Mouse (Mus musculus) midbrain, embryonic 13.5 days (tissue): ENCODE data around the gene Neto2. TPM values are rescaled to one million over a fixed set of nuclear protein-coding genes. Genes with fewer than 3 reads are reported as not detected.

Source experiments
- ATAC-seq: fragments of 200-750 bp; cut with Nextera tagmentation; 2 replicates; pipeline ENCODE4 v1.8.0; 2017; ENCODE audit warnings: mild to moderate bottlenecking, moderate TSS enrichment, moderate library complexity
- H3K27ac ChIP-seq: fragments of 300-500 bp; sonication (generic); 2 replicates; pipeline ENCODE4 v1.5.1; 2015; ENCODE audit warnings: inconsistent platforms, mild to moderate bottlenecking, moderate library complexity
- H3K27me3 ChIP-seq: fragments of 300-500 bp; sonication (generic); 2 replicates; pipeline ENCODE4 v1.6.1; 2015; ENCODE audit warnings: mild to moderate bottlenecking, inconsistent platforms
- H3K36me3 ChIP-seq: fragments of 300-500 bp; sonication (generic); 2 replicates; pipeline ENCODE4 v1.6.1; 2015; ENCODE audit warnings: mild to moderate bottlenecking, inconsistent platforms
- H3K4me1 ChIP-seq: fragments of 300-500 bp; sonication (generic); replicated peaks from 2 replicates; pipeline ENCODE4 v1.6.1; 2015; ENCODE audit warnings: inconsistent platforms
- H3K4me2 ChIP-seq: fragments of 300-500 bp; sonication (generic); replicated peaks from 2 replicates; pipeline ENCODE4 v1.6.1; 2015; ENCODE audit warnings: moderate library complexity, mild to moderate bottlenecking, inconsistent platforms
- H3K4me3 ChIP-seq: fragments of 300-500 bp; sonication (generic); replicated peaks from 2 replicates; pipeline ENCODE4 v1.5.1; 2015; ENCODE audit warnings: mild to moderate bottlenecking, inconsistent platforms
- H3K9ac ChIP-seq: fragments of 300-500 bp; sonication (generic); replicated peaks from 2 replicates; pipeline ENCODE4 v1.6.1; 2015; ENCODE audit warnings: mild to moderate bottlenecking, inconsistent platforms
- H3K9me3 ChIP-seq: fragments of 300-500 bp; sonication (generic); 2 replicates; pipeline ENCODE4 v1.6.1; 2016; ENCODE audit warnings: mild to moderate bottlenecking, inconsistent platforms
- WGBS: fragments of 180-500 bp; shearing (Covaris S2); methylation state at CpG from one replicate; pipeline ENCODE4 v1.1.7; 2015; 5-methylcytosine and 5-hydroxymethylcytosine counted together
- polyA plus RNA-seq: library from polyadenylated mRNA; unstranded; fragments of >200 nt; fragmentation: Nextera tagmentation; extraction: Ambion mirVana; gene quantifications from 2 replicates; pipeline ENCODE4 v1.2.1, GENCODE M21; 2015

Gene Neto2
- polyA plus RNA-seq, result 46.7 and 53.5 TPM in 2 replicates

DNA sequence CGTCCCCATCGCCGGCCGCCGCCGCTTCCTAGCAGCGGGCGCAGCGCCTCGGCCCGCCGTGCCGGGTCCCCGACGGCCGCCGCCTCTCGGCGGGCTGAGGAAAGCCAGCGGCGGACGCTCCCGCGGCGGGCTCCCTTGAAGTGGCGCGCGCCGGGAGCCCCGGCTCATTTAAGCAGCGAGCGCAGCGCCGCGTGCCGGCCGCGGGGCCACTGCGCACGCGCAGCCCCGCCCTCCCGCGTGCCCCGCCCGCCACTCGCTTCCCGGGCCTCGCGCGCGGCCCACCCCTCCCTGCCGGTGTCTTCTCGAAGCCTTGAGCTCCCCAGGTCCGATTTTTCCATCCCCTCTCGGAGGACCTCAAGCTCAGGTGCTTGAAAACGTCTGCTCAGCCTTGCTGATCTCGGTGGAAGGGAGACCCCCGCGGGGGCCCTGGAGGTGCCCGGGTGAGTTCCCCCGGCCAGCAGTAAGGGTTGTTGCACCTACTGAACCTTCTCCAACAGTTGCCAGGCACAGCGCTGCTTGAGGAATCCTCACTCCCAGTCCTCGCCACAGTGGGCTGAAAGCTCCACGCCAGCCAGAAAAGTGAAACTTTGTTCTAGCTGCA is at the start of gene Neto2:
Gene Neto2 (minus strand): TSS at position 174 of the 601 bp plus-strand sequence.
- Histone ChIP-seq H3K9ac (peak within 1 kb of the TSS; percentile 96), H3K27me3 (peaks cover 16% of the 10 kb centered on the region), H3K27ac (peak within 1 kb of the TSS; percentile 99), H3K9me3 (no peaks in the 10 kb centered on the region), H3K36me3 (no peaks in the 10 kb centered on the region), H3K4me1 (0 out of 2 replicates have a peak, but pooled peaks cover 11% of the 10 kb centered on the region), H3K4me2 (peak within 1 kb of the TSS; percentile 71), H3K4me3 (peak within 1 kb of the TSS; percentile 85)
- peak; percentile 91 for ATAC-seq
- WGBS, result 5% methylated on average over 60 of the region's 65 CpGs

DNA sequence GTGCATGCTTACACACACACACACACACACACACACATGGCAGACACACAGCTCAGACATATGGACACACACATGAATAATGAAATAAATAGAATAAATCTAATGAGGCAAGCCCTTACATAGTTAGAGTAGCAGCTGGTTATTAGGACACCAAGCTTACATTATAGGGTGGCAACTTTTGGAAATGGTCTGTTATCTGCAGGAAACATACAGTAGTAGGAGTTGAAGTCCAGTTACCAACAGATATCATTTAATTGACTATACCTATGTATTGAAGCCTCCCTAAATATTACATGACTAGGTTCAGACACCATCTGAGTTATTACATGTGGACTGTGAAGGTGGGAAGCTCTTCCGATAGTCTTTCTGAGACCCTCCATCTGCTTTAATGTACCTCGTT is 44.3 kb upstream of the Neto2 start:
- no peak overlapping the region for H3K9ac ChIP-seq
- H3K27me3 ChIP-seq, result no peaks in the 10 kb centered on the region
- no peak overlapping the region for H3K27ac ChIP-seq
- no peaks in the 10 kb centered on the region for H3K4me1 ChIP-seq
- no peak for ATAC-seq
- H3K4me3 ChIP-seq, result no peak overlapping the region
- 96% methylated on average over 2 of the region's 2 CpGs for WGBS
- no peaks in the 10 kb centered on the region for H3K36me3 ChIP-seq
- H3K9me3 ChIP-seq, result no peaks in the 10 kb centered on the region
- H3K4me2 ChIP-seq, result no peak overlapping the region

DNA sequence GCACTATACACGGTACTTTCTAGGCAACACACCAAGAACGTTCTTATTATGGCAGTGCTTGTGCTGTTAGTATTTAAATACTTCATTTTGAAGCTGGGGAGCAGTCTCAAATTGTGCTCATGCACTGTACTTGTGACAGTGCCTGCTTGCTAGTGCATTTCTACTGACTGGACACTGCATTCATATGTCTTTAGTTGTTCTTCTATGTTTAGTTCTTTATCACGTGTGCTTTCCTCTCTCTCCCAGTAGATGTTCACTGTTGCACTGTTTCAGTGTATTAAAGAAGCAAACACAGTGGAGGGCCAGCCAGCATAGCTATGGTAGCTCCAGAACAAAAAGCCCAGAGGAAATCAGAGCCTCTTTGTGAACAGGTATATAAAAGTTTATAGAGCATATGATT is 29.8 kb upstream of the Neto2 start:
- no peak overlapping the region for H3K4me3 ChIP-seq
- no peaks in the 10 kb centered on the region for H3K4me1 ChIP-seq
- peaks cover 24% of the 10 kb centered on the region for H3K36me3 ChIP-seq
- no peaks in the 10 kb centered on the region for H3K9me3 ChIP-seq
- no peak overlapping the region for H3K9ac ChIP-seq
- ATAC-seq, result no peak
- 90% methylated on average over 3 of the region's 3 CpGs for WGBS
- H3K27ac ChIP-seq, result no peak overlapping the region
- no peaks in the 10 kb centered on the region for H3K27me3 ChIP-seq
- no peak overlapping the region for H3K4me2 ChIP-seq

DNA sequence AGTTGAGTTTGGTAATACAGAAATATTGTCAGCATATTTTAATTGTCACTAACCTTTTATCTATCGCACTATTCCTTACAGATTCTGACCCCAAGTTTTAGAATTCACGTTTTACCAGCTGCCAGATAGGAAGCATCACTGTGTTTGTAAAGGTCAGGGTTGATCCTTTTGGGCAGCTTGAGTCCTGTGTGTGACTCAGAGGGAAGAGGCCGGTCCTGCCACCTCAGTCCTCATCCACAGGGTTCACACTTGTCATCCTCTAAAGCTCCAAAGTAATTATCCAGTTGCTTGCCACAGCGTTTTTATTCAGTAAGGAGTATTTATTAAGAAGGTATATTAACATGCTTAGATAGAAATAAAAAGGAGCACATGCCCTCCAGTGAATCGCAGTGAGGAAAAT is 16.5 kb upstream of the Neto2 start:
- H3K36me3 ChIP-seq, result peaks cover 18% of the 10 kb centered on the region; the same call in 1 of the 2 replicates
- H3K4me3 ChIP-seq, result no peak overlapping the region
- no peak overlapping the region for H3K27ac ChIP-seq
- H3K4me2 ChIP-seq, result no peak overlapping the region
- no peaks in the 10 kb centered on the region for H3K9me3 ChIP-seq
- H3K9ac ChIP-seq, result no peak overlapping the region
- 91% methylated on average over 5 of the region's 5 CpGs for WGBS
- no peaks in the 10 kb centered on the region for H3K4me1 ChIP-seq
- no peak for ATAC-seq
- H3K27me3 ChIP-seq, result no peaks in the 10 kb centered on the region

DNA sequence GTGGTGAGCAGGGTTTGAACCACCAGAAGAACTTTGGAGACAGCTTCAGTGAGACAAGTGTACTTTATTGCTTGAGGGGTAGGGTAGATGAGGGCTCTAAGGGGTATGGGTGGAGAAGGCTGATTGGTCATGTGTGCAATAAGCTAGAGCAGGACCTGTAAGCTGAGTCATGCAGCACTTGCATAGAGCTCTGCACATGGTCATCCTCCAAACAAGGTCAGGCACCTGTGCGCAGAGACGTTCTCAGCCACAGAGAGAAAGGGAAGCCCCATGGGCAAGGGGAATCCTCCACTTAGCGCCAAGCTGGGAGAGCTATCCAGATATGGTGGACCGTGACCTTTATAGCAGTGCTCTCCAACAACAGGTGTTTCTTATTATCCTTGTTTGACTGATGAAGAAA is 16.0 kb upstream of the Neto2 start:
- no peak for ATAC-seq
- H3K4me1 ChIP-seq, result no peaks in the 10 kb centered on the region
- 95% methylated on average over 4 of the region's 4 CpGs for WGBS

DNA sequence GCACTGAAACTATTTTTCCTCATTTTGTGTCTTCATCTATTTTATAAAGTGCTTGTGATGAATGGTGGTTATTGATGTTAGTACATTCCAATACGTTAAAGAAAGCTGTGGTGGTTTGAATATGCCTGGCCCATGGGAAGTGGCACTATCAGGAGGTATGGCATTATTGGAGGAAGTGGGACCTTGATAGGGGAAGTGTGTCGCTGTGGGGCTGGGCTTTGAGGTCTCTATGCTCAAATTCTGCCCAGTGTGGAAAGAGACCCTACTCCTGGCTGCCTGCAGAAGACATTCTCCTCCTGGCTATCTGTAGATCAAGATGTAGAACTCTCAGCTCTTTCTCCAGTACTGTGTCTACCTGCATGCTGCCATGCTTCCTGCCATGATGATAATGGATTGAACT is 6.3 kb upstream of the Neto2 start:
- peaks cover 12% of the 10 kb centered on the region for H3K27me3 ChIP-seq
- H3K4me3 ChIP-seq, result no peak overlapping the region
- no peaks in the 10 kb centered on the region for H3K4me1 ChIP-seq
- no peak overlapping the region for H3K27ac ChIP-seq
- no peak overlapping the region for H3K4me2 ChIP-seq
- no peak overlapping the region for H3K9ac ChIP-seq
- no peaks in the 10 kb centered on the region for H3K36me3 ChIP-seq
- WGBS, result 81% methylated on average over 2 of the region's 2 CpGs
- no peak for ATAC-seq
- no peaks in the 10 kb centered on the region for H3K9me3 ChIP-seq

More for the DNA sequence above, 16.0 kb upstream of the Neto2 start:
- peaks cover 15% of the 10 kb centered on the region; the same call in 1 of the 2 replicates for H3K36me3 ChIP-seq
- no peak overlapping the region for H3K27ac ChIP-seq
- no peak overlapping the region for H3K9ac ChIP-seq
- H3K4me2 ChIP-seq, result no peak overlapping the region
- no peaks in the 10 kb centered on the region for H3K9me3 ChIP-seq
- H3K4me3 ChIP-seq, result no peak overlapping the region
- H3K27me3 ChIP-seq, result no peaks in the 10 kb centered on the region

DNA sequence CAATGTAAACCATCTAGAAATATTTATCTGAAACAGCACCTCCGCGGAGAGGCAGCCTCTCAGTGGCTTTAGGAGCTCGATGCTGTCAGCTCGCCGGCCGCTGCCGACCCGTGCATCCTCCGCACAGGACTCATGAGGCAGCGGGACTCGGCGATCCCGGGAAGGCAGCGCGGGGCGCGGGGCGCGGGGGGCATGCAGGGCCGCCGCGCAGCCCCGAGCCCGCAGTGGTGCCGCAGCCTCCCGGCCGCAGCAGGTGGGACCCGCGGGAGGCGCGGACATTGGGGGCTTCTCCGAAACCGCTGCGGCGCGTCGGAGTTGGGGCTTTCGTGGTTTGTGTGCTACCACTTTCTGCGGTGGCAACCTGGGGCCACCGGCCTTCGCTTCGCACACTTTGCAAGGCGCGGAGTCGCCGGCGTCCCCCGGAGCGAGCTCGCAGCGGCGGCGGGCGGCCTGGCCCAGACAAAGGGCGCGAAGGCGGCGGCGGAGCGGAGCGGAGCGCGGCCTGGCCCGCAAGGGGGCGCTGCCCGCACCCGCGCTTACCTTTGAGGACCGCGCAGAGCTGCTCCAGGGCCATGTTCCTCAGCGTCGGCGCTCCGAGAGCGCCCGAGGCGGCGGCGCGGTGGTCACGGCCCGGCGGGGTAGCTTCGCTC is 498 bp downstream of the Neto2 start:
- Histone ChIP-seq H3K9ac (peak overlapping the region; percentile 96), H3K4me1 (0 out of 2 replicates have a peak, but pooled peaks cover 11% of the 10 kb centered on the region), H3K4me3 (peak overlapping the region; percentile 85), H3K27me3 (peaks cover 16% of the 10 kb centered on the region), H3K27ac (peak overlapping the region; percentile 99), H3K9me3 (no peaks in the 10 kb centered on the region), H3K4me2 (peak overlapping the region; percentile 71), H3K36me3 (no peaks in the 10 kb centered on the region)
- under 1% methylated on average over 76 of the region's 84 CpGs for WGBS
- peak; percentile 97 for ATAC-seq

DNA sequence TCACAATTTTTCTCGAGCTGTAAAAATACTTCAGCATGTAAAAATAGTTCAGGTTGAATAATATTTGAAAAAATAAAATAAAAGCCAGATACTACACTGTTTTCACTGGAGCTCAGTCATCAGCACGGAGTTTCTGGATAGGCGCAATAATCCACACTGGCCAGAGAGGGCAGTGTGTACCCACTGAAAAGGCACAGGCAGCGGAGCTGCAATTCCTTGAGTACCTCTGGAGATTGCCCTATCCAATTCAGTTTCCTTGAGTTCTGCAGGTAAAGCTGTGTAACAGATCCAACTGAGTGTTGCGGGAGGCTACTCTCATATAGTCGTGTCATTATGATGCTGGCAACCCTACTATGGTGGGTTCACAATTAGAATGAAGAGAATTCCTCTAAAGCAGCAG is 1.7 kb downstream of the Neto2 start:
- peak; percentile 62 for ATAC-seq
- no peak overlapping the region; the same call in 1 of the 2 replicates for H3K9ac ChIP-seq
- under 1% methylated on average over 6 of the region's 6 CpGs for WGBS

DNA sequence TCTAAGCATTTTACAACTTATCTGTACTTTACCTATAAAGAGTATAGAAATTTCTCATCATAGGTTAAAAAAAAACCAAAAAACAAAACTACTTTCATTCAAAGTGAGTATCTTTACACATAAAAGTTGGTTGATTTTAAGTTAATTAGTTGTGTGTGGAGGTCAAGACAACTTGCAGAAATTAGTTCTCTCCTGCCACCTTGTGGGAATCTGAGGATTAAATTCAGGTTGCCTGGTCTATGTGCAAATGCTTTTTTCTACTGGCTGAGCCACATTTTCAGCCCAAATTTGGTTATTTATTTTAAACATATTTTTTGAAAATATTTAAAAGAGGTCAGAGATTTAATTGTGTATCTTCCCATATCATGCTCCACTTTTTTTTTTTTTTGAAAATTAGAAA is 35.6 kb downstream of the Neto2 start:
- Histone ChIP-seq H3K4me2 (no peak overlapping the region), H3K36me3 (peaks cover 27% of the 10 kb centered on the region), H3K27ac (no peak overlapping the region), H3K27me3 (no peaks in the 10 kb centered on the region), H3K4me3 (no peak overlapping the region), H3K4me1 (no peaks in the 10 kb centered on the region), H3K9ac (no peak overlapping the region), H3K9me3 (no peaks in the 10 kb centered on the region)
- no peak for ATAC-seq

More for the DNA sequence above, 1.7 kb downstream of the Neto2 start:
- no peaks in the 10 kb centered on the region for H3K36me3 ChIP-seq
- H3K4me3 ChIP-seq, result peak overlapping the region; percentile 35
- H3K27me3 ChIP-seq, result peaks cover 16% of the 10 kb centered on the region
- H3K27ac ChIP-seq, result no peak overlapping the region
- peak overlapping the region; percentile 55 for H3K4me2 ChIP-seq
- no peaks in the 10 kb centered on the region for H3K9me3 ChIP-seq
- 0 out of 2 replicates have a peak, but pooled peaks cover 11% of the 10 kb centered on the region for H3K4me1 ChIP-seq

DNA sequence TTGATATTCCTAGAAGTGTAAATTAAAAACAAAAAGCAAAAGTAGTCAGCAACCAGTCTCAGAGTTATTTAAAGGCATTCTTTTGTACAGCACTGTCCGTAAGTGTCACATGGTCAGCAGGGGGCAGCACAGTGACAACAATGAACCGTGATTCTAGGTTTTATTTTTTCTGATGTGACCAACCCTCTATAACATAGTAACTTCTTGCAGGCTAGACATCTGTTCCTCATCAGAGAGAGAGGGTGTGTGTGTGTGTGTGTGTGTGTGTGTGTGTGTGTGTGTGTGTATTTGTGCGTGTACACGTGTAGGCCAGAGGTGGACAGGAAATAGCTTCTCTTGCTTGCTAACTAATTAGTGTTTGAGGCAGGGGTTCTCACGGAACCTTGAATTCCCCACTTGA is 38.7 kb downstream of the Neto2 start:
- Histone ChIP-seq H3K9me3 (no peaks in the 10 kb centered on the region), H3K4me2 (no peak overlapping the region), H3K9ac (no peak overlapping the region), H3K27me3 (no peaks in the 10 kb centered on the region), H3K4me1 (no peaks in the 10 kb centered on the region), H3K36me3 (peaks cover 19% of the 10 kb centered on the region), H3K4me3 (no peak overlapping the region), H3K27ac (no peak overlapping the region)
- 77% methylated on average over 5 of the region's 5 CpGs for WGBS
- ATAC-seq, result no peak

DNA sequence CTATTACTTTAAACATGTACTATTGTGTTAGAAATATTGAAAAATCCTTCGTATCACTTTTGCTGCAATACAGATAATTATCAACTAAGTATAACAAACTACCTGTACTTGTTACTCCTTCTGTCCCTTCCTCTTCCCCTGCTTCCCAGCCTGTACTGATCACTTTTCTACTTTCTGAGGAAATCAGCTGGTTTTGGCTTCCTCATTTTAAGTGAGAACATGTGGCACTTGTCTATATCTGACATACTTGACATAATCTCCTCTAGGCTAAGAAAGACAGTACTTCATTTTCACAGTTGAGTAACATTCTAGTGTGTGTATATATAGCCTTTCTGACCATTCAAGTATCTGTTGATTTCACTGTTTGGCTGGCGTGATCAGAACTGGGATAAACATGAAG is 49.5 kb downstream of the Neto2 start:
- Histone ChIP-seq H3K36me3 (peaks cover 28% of the 10 kb centered on the region), H3K4me2 (no peak overlapping the region), H3K4me3 (no peak overlapping the region), H3K27me3 (no peaks in the 10 kb centered on the region), H3K27ac (no peak overlapping the region), H3K9ac (no peak overlapping the region), H3K4me1 (no peaks in the 10 kb centered on the region), H3K9me3 (no peaks in the 10 kb centered on the region)
- no peak for ATAC-seq
- WGBS, result 96% methylated on average over 2 of the region's 2 CpGs

DNA sequence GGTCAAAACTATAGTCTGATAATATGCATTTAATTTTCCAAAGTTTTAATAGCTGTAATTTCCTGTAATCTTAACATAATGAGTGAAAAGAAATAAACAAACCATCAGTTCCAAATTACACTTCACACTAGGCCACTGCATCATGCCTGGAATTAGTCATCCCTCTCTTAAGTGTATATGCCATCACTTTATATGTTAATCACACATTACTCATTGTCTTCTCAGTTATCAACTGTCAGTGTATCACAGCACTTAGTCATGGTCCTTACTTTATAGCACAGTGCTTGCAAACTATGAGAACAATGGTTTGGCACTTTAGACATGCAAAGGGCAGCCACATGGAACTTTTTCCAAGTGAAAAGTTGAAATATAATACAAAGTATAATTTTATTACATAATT is 52.2 kb downstream of the Neto2 start:
- no peak overlapping the region for H3K27ac ChIP-seq
- no peaks in the 10 kb centered on the region for H3K27me3 ChIP-seq
- no peak overlapping the region for H3K4me2 ChIP-seq
- ATAC-seq, result no peak
- no peaks in the 10 kb centered on the region for H3K4me1 ChIP-seq
- H3K9me3 ChIP-seq, result no peaks in the 10 kb centered on the region
- H3K9ac ChIP-seq, result no peak overlapping the region
- no peak overlapping the region for H3K4me3 ChIP-seq
- H3K36me3 ChIP-seq, result peaks cover 41% of the 10 kb centered on the region
